Mouse (Mus musculus): ENCODE measurements around the gene Zfp511.

The Zfp511 gene

GRCm38 (mm10) chr7:140036281-140037170 lies at the start of gene Zfp511, which contains the start of gene Tubgcp2:
Gene Zfp511 (plus strand): TSS chr7:140036391.
Gene Tubgcp2 (minus strand): TSS chr7:140036669.
- in situ Hi-C loops (cut with MboI; ENCODE audit: low pct_unique_long_range_greater_than_20kb in 1 of 2, low sequenced_read_pairs in 2 of 2, unreplicated experiment in 1 of 2) = no loop called here

- in situ Hi-C loops (cut with MboI; ENCODE audit: low pct_unique_long_range_greater_than_20kb in 1 of 2, low sequenced_read_pairs in 2 of 2, unreplicated experiment in 1 of 2) = no loop called here
Observed at GRCm38 (mm10) chr7:139988272-139988671, 47.9 kb upstream of the Zfp511 start.

- in situ Hi-C loops (cut with MboI; ENCODE audit: low pct_unique_long_range_greater_than_20kb in 1 of 2, low sequenced_read_pairs in 2 of 2, unreplicated experiment in 1 of 2) = loop anchor here in 1 of 2 experiments (5.0 kb wide), 1 partner anchor 94 kb away; no protein-coding TSS in a partner anchor
Observed at GRCm38 (mm10) chr7:139990864-139991394, 45.3 kb upstream of the Zfp511 start.

- in situ Hi-C loops (cut with MboI; ENCODE audit: low pct_unique_long_range_greater_than_20kb in 1 of 2, low sequenced_read_pairs in 2 of 2, unreplicated experiment in 1 of 2) = loop anchor here in 1 of 2 experiments (5.0 kb wide), 1 partner anchor 95 kb away; no protein-coding TSS in a partner anchor
Observed at GRCm38 (mm10) chr7:139992406-139992805, 43.8 kb upstream of the Zfp511 start, which contains the start of gene Adam8. Gene Adam8 (minus strand): TSS chr7:139992562.

GRCm38 (mm10) chr7:139993532-139993931 lies 42.7 kb upstream of the Zfp511 start:
- in situ Hi-C loops (cut with MboI; ENCODE audit: low pct_unique_long_range_greater_than_20kb in 1 of 2, low sequenced_read_pairs in 2 of 2, unreplicated experiment in 1 of 2) = loop anchor here in 1 of 2 experiments (5.0 kb wide), 1 partner anchor 96 kb away; no protein-coding TSS in a partner anchor

GRCm38 (mm10) chr7:139994202-139994601 lies 42.0 kb upstream of the Zfp511 start:
- in situ Hi-C loops (cut with MboI; ENCODE audit: low pct_unique_long_range_greater_than_20kb in 1 of 2, low sequenced_read_pairs in 2 of 2, unreplicated experiment in 1 of 2) = loop anchor here in 1 of 2 experiments (5.0 kb wide), 1 partner anchor 97 kb away; no protein-coding TSS in a partner anchor

GRCm38 (mm10) chr7:139994676-139995075 lies 41.5 kb upstream of the Zfp511 start:
- in situ Hi-C loops (cut with MboI; ENCODE audit: low pct_unique_long_range_greater_than_20kb in 1 of 2, low sequenced_read_pairs in 2 of 2, unreplicated experiment in 1 of 2) = loop anchor here (5.0 kb wide), 2 partner anchors 87 to 97 kb away; no protein-coding TSS in a partner anchor

- in situ Hi-C loops (cut with MboI; ENCODE audit: low pct_unique_long_range_greater_than_20kb in 1 of 2, low sequenced_read_pairs in 2 of 2, unreplicated experiment in 1 of 2) = loop anchor here in 1 of 2 experiments (5.0 kb wide), 1 partner anchor 92 kb away; no protein-coding TSS in a partner anchor
Observed at GRCm38 (mm10) chr7:139998691-139999350, 37.4 kb upstream of the Zfp511 start.

GRCm38 (mm10) chr7:140001086-140001740 lies 35.0 kb upstream of the Zfp511 start:
- in situ Hi-C loops (cut with MboI; ENCODE audit: low pct_unique_long_range_greater_than_20kb in 1 of 2, low sequenced_read_pairs in 2 of 2, unreplicated experiment in 1 of 2) = no loop called here

GRCm38 (mm10) chr7:140004666-140005065 lies 31.5 kb upstream of the Zfp511 start:
- in situ Hi-C loops (cut with MboI; ENCODE audit: low pct_unique_long_range_greater_than_20kb in 1 of 2, low sequenced_read_pairs in 2 of 2, unreplicated experiment in 1 of 2) = no loop called here

- in situ Hi-C loops (cut with MboI; ENCODE audit: low pct_unique_long_range_greater_than_20kb in 1 of 2, low sequenced_read_pairs in 2 of 2, unreplicated experiment in 1 of 2) = no loop called here
Observed at GRCm38 (mm10) chr7:140006861-140007611, 29.2 kb upstream of the Zfp511 start.

GRCm38 (mm10) chr7:140007781-140008180 lies 28.4 kb upstream of the Zfp511 start:
- in situ Hi-C loops (cut with MboI; ENCODE audit: low pct_unique_long_range_greater_than_20kb in 1 of 2, low sequenced_read_pairs in 2 of 2, unreplicated experiment in 1 of 2) = no loop called here

GRCm38 (mm10) chr7:140011336-140011735 lies 24.9 kb upstream of the Zfp511 start:
- in situ Hi-C loops (cut with MboI; ENCODE audit: low pct_unique_long_range_greater_than_20kb in 1 of 2, low sequenced_read_pairs in 2 of 2, unreplicated experiment in 1 of 2) = no loop called here

- in situ Hi-C loops (cut with MboI; ENCODE audit: low pct_unique_long_range_greater_than_20kb in 1 of 2, low sequenced_read_pairs in 2 of 2, unreplicated experiment in 1 of 2) = no loop called here
Observed at GRCm38 (mm10) chr7:140031771-140032170, 4.4 kb upstream of the Zfp511 start.

- in situ Hi-C loops (cut with MboI; ENCODE audit: low pct_unique_long_range_greater_than_20kb in 1 of 2, low sequenced_read_pairs in 2 of 2, unreplicated experiment in 1 of 2) = no loop called here
Observed at GRCm38 (mm10) chr7:140032366-140032765, 3.8 kb upstream of the Zfp511 start.

- in situ Hi-C loops (cut with MboI; ENCODE audit: low pct_unique_long_range_greater_than_20kb in 1 of 2, low sequenced_read_pairs in 2 of 2, unreplicated experiment in 1 of 2) = no loop called here
Observed at GRCm38 (mm10) chr7:140033386-140033785, 2.8 kb upstream of the Zfp511 start.

GRCm38 (mm10) chr7:140035456-140035855 lies 735 bp upstream of the Zfp511 start:
- in situ Hi-C loops (cut with MboI; ENCODE audit: low pct_unique_long_range_greater_than_20kb in 1 of 2, low sequenced_read_pairs in 2 of 2, unreplicated experiment in 1 of 2) = no loop called here

- in situ Hi-C loops (cut with MboI; ENCODE audit: low pct_unique_long_range_greater_than_20kb in 1 of 2, low sequenced_read_pairs in 2 of 2, unreplicated experiment in 1 of 2) = no loop called here
Observed at GRCm38 (mm10) chr7:140037171-140037555, 972 bp downstream of the Zfp511 start.
